Mouse (Mus musculus): ENCODE data around the gene Cox14. TPM values are rescaled to one million over a fixed set of nuclear protein-coding genes. Genes with fewer than 3 reads are reported as not detected.

Cox14 gene
- total RNA-seq, 2 experiments from 2014 or later: 124 to 135 TPM

Other genes starting within 250 kb of the Cox14 start
- gene Faim2, start 197.5 kb upstream of the Cox14 start, total RNA-seq (2021): 100 to 1,000 TPM; 317 to 343 TPM
- gene Aqp2, start 146.6 kb upstream of the Cox14 start, total RNA-seq (2021): under 1 TPM in 1 of 2 experiments, not detected in 1; 0.20 TPM
- under 1 TPM in 1 of 2 experiments, not detected in 1; 0.15 TPM for gene Aqp5, start 134.8 kb upstream of the Cox14 start, total RNA-seq (2021)
- gene Aqp6, start 124.2 kb upstream of the Cox14 start, total RNA-seq (2021): not detected
- gene Racgap1, start 74.0 kb upstream of the Cox14 start, total RNA-seq (2021): 1 to 10 TPM; 4.4 to 6.2 TPM
- gene Asic1, start 55.2 kb upstream of the Cox14 start, total RNA-seq (2021): 10 to 100 TPM; 29.6 to 32.0 TPM
- gene Smarcd1, start 23.5 kb upstream of the Cox14 start, total RNA-seq (2021): 100 to 1,000 TPM; 101 to 117 TPM
- gene Gm17349, start 20.1 kb upstream of the Cox14 start, total RNA-seq (2021): 1 to 10 TPM; 5.3 to 9.0 TPM
- gene Gpd1, start 8.1 kb upstream of the Cox14 start, total RNA-seq (2021): 100 to 1,000 TPM; 128 to 145 TPM
- gene Cers5, start 47.3 kb downstream of the Cox14 start, total RNA-seq (2021): 10 to 100 TPM; 29.0 to 34.0 TPM
- 10 to 100 TPM; 10.1 to 13.8 TPM for gene Lima1, start 149.8 kb downstream of the Cox14 start, total RNA-seq (2021)
- under 1 TPM; 0.02 to 0.07 TPM for gene Fam186a, start 241.4 kb downstream of the Cox14 start, total RNA-seq (2021)
- 10 to 100 TPM; 46.1 to 52.1 TPM for gene Larp4, start 244.4 kb downstream of the Cox14 start, total RNA-seq (2021)